Mouse (Mus musculus) lung, embryonic 14.5 days (tissue): ENCODE results near the gene Dusp5. TPM values are rescaled to one million over a fixed set of nuclear protein-coding genes. Genes with fewer than 3 reads are reported as not detected.

Experiments used
- ATAC-seq: fragments of 200-750 bp; cut with Nextera tagmentation; 2 replicates; pipeline ENCODE4 v1.8.0; 2017; ENCODE audit warnings: mild to moderate bottlenecking, moderate TSS enrichment, moderate library complexity; ENCODE audit not compliant: insufficient read depth
- DNase-seq: peaks from one replicate; pipeline ENCODE4 v3.0.0-alpha.2; 2015
- H3K27ac ChIP-seq: fragments of 300-500 bp; sonication (generic); 2 replicates; pipeline ENCODE4 v1.5.1; 2014; ENCODE audit warnings: low read depth, mild to moderate bottlenecking, moderate library complexity
- H3K27me3 ChIP-seq: fragments of 300-500 bp; sonication (generic); 2 replicates; pipeline ENCODE4 v1.6.1; 2014; ENCODE audit warnings: low read length, control low read depth; ENCODE audit not compliant: insufficient read depth
- H3K36me3 ChIP-seq: fragments of 300-500 bp; sonication (generic); 2 replicates; pipeline ENCODE4 v1.6.1; 2014; ENCODE audit warnings: control low read depth; ENCODE audit not compliant: insufficient read depth
- H3K4me1 ChIP-seq: fragments of 300-500 bp; sonication (generic); 2 replicates; pipeline ENCODE4 v1.6.1; 2014; ENCODE audit warnings: antibody characterized with exemption, control low read depth; ENCODE audit not compliant: insufficient read depth
- H3K4me2 ChIP-seq: fragments of 300-500 bp; sonication (generic); 2 replicates; pipeline ENCODE4 v1.6.1; 2014; ENCODE audit warnings: mild to moderate bottlenecking
- H3K4me3 ChIP-seq: fragments of 300-500 bp; sonication (generic); 2 replicates; pipeline ENCODE4 v1.5.1; 2014; ENCODE audit warnings: low read depth, low read length
- H3K9ac ChIP-seq: fragments of 300-500 bp; sonication (generic); 2 replicates; pipeline ENCODE4 v1.6.1; 2014
- H3K9me3 ChIP-seq: fragments of 300-500 bp; sonication (generic); 2 replicates; pipeline ENCODE4 v1.6.1; 2016; ENCODE audit warnings: low read depth, low read length, control low read depth
- CTCF ChIP-seq: IDR thresholded peaks from 2 replicates; pipeline ENCODE4 v1.5.1; 2016; ENCODE audit warnings: antibody characterized with exemption, low read depth
- WGBS: fragments of 180-500 bp; shearing (Covaris S2); extraction: QIAGEN DNeasy Blood & Tissue Kit; methylation state at CpG from one replicate; pipeline ENCODE4 v1.1.7; 2014; 5-methylcytosine and 5-hydroxymethylcytosine counted together
- polyA plus RNA-seq: library from polyadenylated mRNA; unstranded; fragments of >200 nt; fragmentation: Nextera tagmentation; extraction: Ambion mirVana; gene quantifications from 2 replicates; pipeline ENCODE4 v1.2.1, GENCODE M21; 2014

Dusp5 gene
- polyA plus RNA-seq, 1 experiment from 2014 or later, result 7.3 TPM

DNA sequence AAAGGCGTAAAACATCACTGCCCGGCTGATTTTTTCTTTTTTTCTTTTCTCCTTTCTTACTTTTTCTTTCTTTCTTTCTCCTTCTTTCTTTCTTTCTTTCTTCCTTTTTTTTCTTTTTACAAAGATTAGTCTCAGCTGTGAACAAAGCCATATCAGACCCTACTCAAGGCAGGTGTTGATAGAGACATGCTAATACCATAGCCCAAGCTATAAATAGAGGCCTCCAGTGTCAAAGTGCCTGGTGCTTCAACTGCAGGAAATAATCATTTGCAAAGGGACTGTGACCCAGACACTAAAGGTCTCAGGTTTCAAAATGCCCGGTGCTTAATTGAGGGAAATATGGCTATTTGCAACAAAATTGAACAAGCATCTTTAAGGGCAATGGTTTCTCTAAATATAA, 39.6 kb downstream of the Dusp5 start:
- Histone ChIP-seq H3K9ac (no peak overlapping the region), H3K4me3 (no peak overlapping the region), H3K27me3 (no peaks in the 10 kb centered on the region), H3K9me3 (no peaks in the 10 kb centered on the region), H3K27ac (no peak overlapping the region), H3K36me3 (no peaks in the 10 kb centered on the region), H3K4me1 (no peaks in the 10 kb centered on the region), H3K4me2 (no peak overlapping the region)
- WGBS, result 79% methylated on average over 3 of the region's 3 CpGs
- no peak for ATAC-seq
- no peak for DNase-seq
- no peak for TF ChIP-seq CTCF

DNA sequence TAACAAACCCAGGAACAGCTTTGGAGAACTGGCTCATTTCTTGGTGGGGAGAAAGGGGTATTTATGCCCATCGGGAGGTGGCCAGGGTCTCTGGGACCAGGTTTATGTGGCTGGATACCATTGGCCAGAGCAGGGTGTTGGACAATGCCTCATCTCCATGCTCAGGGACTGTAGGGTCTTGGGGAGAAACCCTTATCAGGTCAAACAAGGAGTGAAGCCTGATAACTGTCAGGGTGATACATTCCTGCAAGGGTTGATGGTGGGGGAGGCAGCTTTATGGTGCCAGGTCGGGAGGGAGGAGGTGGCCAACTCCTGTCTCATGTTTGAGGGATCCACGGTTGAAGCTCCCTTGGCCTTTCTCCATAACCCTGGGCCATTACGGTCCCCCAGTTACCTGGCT, 42.1 kb downstream of the Dusp5 start:
- ATAC-seq, result no peak
- Histone ChIP-seq H3K36me3 (no peaks in the 10 kb centered on the region), H3K4me2 (no peak overlapping the region), H3K27ac (no peak overlapping the region), H3K9ac (no peak overlapping the region), H3K27me3 (no peaks in the 10 kb centered on the region), H3K4me1 (0 out of 2 replicates have a peak, but pooled peaks cover 5% of the 10 kb centered on the region), H3K9me3 (no peaks in the 10 kb centered on the region), H3K4me3 (no peak overlapping the region)
- no peak for TF ChIP-seq CTCF
- WGBS, result 65% methylated on average over 4 of the region's 4 CpGs
- DNase-seq, result no peak

DNA sequence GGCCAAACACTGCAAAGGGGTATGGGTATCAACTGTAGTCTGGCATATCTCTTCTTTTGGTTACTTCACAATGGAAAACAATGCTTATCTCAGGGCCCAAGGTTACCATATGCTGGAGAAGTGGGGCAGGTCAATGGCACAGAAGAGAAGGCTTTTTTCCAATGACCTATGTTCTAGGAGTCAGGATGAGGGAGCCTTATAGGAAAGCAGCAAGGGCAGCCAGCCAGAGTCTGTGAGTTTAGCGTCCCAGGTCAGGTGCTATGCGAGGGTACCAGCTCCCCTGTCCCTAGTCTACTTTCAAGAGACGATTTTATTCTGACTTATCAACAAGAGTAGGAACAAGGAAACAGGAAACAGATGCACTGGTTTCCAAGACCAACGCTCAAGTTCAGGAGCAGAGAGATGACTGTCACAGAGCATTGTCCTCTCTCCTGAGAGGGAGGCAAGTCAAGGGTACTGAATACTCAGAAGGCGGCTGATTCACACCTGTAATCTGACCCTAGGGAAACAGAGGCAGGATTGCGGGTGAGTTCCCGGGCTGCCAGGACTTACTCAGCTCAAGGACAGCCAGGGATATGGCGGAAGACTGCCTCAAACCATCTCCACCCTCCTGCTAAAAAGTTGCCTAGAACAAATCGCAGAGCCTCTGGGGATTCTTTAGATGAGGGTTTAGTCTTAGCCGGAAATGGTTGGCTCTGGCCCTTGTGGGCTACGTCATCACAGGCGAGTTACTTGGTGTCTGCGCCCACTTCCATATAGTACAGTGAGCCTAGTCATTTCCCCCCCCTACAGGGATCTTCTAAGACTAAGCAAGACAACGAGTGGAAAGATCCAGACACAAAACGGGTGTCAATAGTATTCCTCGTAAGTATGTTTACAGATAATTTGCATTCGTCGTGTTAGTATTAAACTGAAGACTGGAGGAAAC, 42.9 kb downstream of the Dusp5 start:
- Histone ChIP-seq H3K27me3 (no peaks in the 10 kb centered on the region), H3K9me3 (no peaks in the 10 kb centered on the region), H3K27ac (no peak overlapping the region), H3K4me3 (no peak overlapping the region), H3K36me3 (no peaks in the 10 kb centered on the region), H3K4me2 (no peak overlapping the region), H3K9ac (no peak overlapping the region), H3K4me1 (0 out of 2 replicates have a peak, but pooled peaks cover 5% of the 10 kb centered on the region)
- WGBS, result 70% methylated on average over 18 of the region's 18 CpGs
- ATAC-seq (no peak), DNase-seq (no peak)
- TF ChIP-seq CTCF, result no peak

DNA sequence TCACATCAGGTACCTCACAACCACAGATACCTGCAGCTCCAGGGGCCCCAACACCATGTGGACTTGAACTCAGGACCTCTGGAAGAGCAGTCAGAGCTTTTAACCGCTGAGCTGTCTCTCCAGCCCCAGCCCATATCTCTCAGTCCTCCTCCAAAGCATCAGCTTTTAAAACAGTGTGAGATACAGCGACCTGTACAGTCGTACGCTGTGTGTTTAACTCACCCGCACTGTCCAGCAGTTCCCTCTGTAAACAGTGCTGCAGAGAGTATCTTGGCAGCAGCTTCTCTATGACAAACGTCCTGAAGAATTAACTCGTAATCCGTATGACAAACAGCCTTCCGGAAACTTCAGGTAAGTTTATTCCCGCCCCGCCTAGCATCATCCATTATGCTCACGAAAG, 43.7 kb downstream of the Dusp5 start:
- Histone ChIP-seq H3K27ac (no peak overlapping the region), H3K27me3 (no peaks in the 10 kb centered on the region), H3K4me3 (no peak overlapping the region), H3K4me2 (no peak overlapping the region), H3K9ac (no peak overlapping the region), H3K36me3 (no peaks in the 10 kb centered on the region), H3K9me3 (no peaks in the 10 kb centered on the region), H3K4me1 (0 out of 2 replicates have a peak, but pooled peaks cover 5% of the 10 kb centered on the region)
- WGBS, result 51% methylated on average over 12 of the region's 12 CpGs
- DNase-seq (peak; percentile 26), ATAC-seq (no peak)
- no peak for TF ChIP-seq CTCF

DNA sequence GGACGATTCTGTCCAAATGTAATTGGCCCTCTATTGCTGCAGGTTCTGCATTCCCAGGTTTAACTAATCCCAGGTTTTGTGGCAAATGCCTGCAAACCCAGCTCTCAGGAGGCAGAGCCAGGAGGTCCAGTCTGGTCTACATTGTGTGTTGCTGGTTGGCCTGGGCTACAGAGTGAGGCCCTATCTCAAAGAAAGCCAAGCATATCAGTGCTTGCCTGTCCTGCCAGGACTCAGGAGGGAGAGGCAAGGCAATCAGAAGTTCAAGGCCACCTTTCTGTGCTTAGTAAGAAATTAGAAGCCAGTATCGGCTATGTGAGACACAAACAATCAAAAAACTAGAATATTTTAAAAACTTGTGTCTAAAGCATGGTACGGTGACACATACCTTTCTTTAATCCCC, 44.2 kb downstream of the Dusp5 start:
- H3K9ac ChIP-seq, result no peak overlapping the region
- no peak for DNase-seq
- ATAC-seq, result no peak
- 84% methylated on average over 3 of the region's 3 CpGs for WGBS
- H3K4me1 ChIP-seq, result 0 out of 2 replicates have a peak, but pooled peaks cover 5% of the 10 kb centered on the region
- H3K27me3 ChIP-seq, result no peaks in the 10 kb centered on the region
- no peak for TF ChIP-seq CTCF
- H3K36me3 ChIP-seq, result no peaks in the 10 kb centered on the region
- no peak overlapping the region for H3K27ac ChIP-seq
- no peak overlapping the region for H3K4me2 ChIP-seq
- H3K9me3 ChIP-seq, result no peaks in the 10 kb centered on the region
- no peak overlapping the region for H3K4me3 ChIP-seq

DNA sequence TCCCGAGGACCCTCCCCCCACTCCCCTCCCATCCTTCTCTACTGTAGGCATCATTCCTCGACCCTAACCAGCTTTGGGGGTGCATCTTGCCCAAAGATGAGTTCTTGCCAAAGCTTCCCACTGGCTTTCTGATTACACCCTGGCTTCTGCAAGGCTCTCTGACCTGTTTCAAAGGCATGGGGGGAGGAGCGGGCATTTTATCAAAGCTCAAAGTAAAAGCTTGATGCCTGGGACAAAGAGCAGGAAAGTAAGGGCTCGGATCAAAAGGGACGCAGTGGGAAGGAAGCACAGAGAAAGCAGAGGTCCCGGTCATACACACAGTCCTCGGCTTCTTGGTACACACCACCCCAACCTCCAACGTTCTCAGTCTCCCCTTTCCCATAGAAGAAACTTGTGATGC, 45.2 kb downstream of the Dusp5 start:
- Histone ChIP-seq H3K4me2 (no peak overlapping the region), H3K4me1 (0 out of 2 replicates have a peak, but pooled peaks cover 5% of the 10 kb centered on the region), H3K27me3 (no peaks in the 10 kb centered on the region), H3K9me3 (no peaks in the 10 kb centered on the region), H3K27ac (no peak overlapping the region), H3K36me3 (no peaks in the 10 kb centered on the region), H3K4me3 (no peak overlapping the region), H3K9ac (no peak overlapping the region)
- no peak for TF ChIP-seq CTCF
- no peak for ATAC-seq
- no peak for DNase-seq
- WGBS, result 63% methylated on average over 8 of the region's 8 CpGs

DNA sequence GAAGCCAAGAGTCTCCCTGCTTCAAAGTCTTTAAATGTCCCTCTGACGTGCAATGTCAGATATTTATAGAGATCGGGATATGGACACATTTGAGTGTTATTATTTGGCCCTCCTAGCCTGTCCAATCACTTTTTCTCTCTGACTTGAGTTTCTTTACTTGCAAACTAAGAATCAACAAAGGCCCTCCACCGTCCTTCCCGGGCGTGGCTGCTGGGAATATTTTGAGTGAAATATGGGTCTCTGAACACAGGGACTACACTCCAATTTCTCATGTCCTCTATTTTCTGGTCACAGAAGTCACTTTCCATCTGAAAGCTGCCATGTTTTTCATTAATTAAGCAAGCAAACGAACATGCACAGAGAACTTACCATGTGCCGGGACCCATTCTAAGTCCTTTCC, 45.6 kb downstream of the Dusp5 start:
- WGBS, result 85% methylated on average over 7 of the region's 7 CpGs
- Histone ChIP-seq H3K9me3 (no peaks in the 10 kb centered on the region), H3K27ac (no peak overlapping the region), H3K9ac (no peak overlapping the region), H3K4me3 (no peak overlapping the region), H3K27me3 (no peaks in the 10 kb centered on the region), H3K4me1 (0 out of 2 replicates have a peak, but pooled peaks cover 5% of the 10 kb centered on the region), H3K4me2 (no peak overlapping the region), H3K36me3 (no peaks in the 10 kb centered on the region)
- no peak for ATAC-seq
- no peak for DNase-seq
- TF ChIP-seq CTCF, result no peak
